Mouse (Mus musculus) kidney, embryonic 16.5 days (tissue): ENCODE measurements around the gene Ube2cbp. TPM values are rescaled to one million over a fixed set of nuclear protein-coding genes. Genes with fewer than 3 reads are reported as not detected.

Source experiments
- ATAC-seq: fragments of 200-750 bp; cut with Nextera tagmentation; 2 replicates; pipeline ENCODE4 v1.8.0; 2017; ENCODE audit warnings: moderate TSS enrichment; ENCODE audit not compliant: low FRiP score, low TSS enrichment
- H3K27ac ChIP-seq: fragments of 300-500 bp; sonication (generic); 2 replicates; pipeline ENCODE4 v1.5.1; 2014; ENCODE audit warnings: low read length
- H3K27me3 ChIP-seq: fragments of 300-500 bp; sonication (generic); 2 replicates; pipeline ENCODE4 v1.6.1; 2014; ENCODE audit warnings: low read length, control low read depth, mixed read lengths; ENCODE audit not compliant: insufficient read depth
- H3K36me3 ChIP-seq: fragments of 300-500 bp; sonication (generic); 2 replicates; pipeline ENCODE4 v1.6.1; 2014; ENCODE audit warnings: low read length, control low read depth, mixed read lengths; ENCODE audit not compliant: insufficient read depth
- H3K4me1 ChIP-seq: fragments of 300-500 bp; sonication (generic); 2 replicates; pipeline ENCODE4 v1.6.1; 2014; ENCODE audit warnings: low read length, control low read depth, mixed read lengths; ENCODE audit not compliant: insufficient read depth
- H3K4me2 ChIP-seq: fragments of 300-500 bp; sonication (generic); replicated peaks from 2 replicates; pipeline ENCODE4 v1.6.1; 2014; ENCODE audit warnings: low read depth, low read length
- H3K4me3 ChIP-seq: fragments of 300-500 bp; sonication (generic); 2 replicates; pipeline ENCODE4 v1.5.1; 2014; ENCODE audit warnings: mild to moderate bottlenecking, low read length
- H3K9ac ChIP-seq: fragments of 300-500 bp; sonication (generic); replicated peaks from 2 replicates; pipeline ENCODE4 v1.6.1; 2014; ENCODE audit warnings: low read length
- H3K9me3 ChIP-seq: fragments of 300-500 bp; sonication (generic); 2 replicates; pipeline ENCODE4 v1.6.1; 2016; ENCODE audit warnings: low read length, control low read depth
- WGBS: fragments of 180-500 bp; shearing (Covaris S2); extraction: QIAGEN DNeasy Blood & Tissue Kit; methylation state at CpG from one replicate; pipeline ENCODE4 v1.1.7; 2014; 5-methylcytosine and 5-hydroxymethylcytosine counted together
- polyA plus RNA-seq: library from polyadenylated mRNA; unstranded; fragments of >200 nt; fragmentation: Nextera tagmentation; extraction: Ambion mirVana; gene quantifications from 2 replicates; pipeline ENCODE4 v1.2.1, GENCODE M21; 2015

Gene Ube2cbp
- polyA plus RNA-seq: 8.4 and 8.8 TPM in 2 replicates

GRCm38 (mm10) chr9:86464151-86465105, at the start of gene Ube2cbp:
Gene Ube2cbp (minus strand): TSS chr9:86464950.
- peak within 1 kb of the TSS; percentile 93 for H3K9ac ChIP-seq
- ATAC-seq: peak; percentile 90
- peaks cover 9% of the 10 kb centered on the region for H3K4me1 ChIP-seq
- peak within 1 kb of the TSS; percentile 87 for H3K4me3 ChIP-seq
- H3K36me3 ChIP-seq: no peaks in the 10 kb centered on the region
- 2% methylated on average over 63 of the region's 70 CpGs for WGBS
- H3K9me3 ChIP-seq: no peaks in the 10 kb centered on the region
- H3K4me2 ChIP-seq: peak within 1 kb of the TSS; percentile 70
- H3K27me3 ChIP-seq: no peaks in the 10 kb centered on the region
- H3K27ac ChIP-seq: peak within 1 kb of the TSS; percentile 71; the same call in 1 of the 2 replicates

- ATAC-seq: no peak
- 88% methylated on average over 3 of the region's 3 CpGs for WGBS
- Histone ChIP-seq H3K4me2 (no peak overlapping the region), H3K9me3 (no peaks in the 10 kb centered on the region), H3K27me3 (no peaks in the 10 kb centered on the region), H3K4me1 (no peaks in the 10 kb centered on the region), H3K9ac (no peak overlapping the region), H3K27ac (no peak overlapping the region), H3K4me3 (no peak overlapping the region), H3K36me3 (peaks cover 26% of the 10 kb centered on the region)
Measured at GRCm38 (mm10) chr9:86514390-86514789, 49.6 kb upstream of the Ube2cbp start.

- Histone ChIP-seq H3K4me2 (no peak overlapping the region), H3K4me1 (no peaks in the 10 kb centered on the region), H3K9ac (no peak overlapping the region), H3K27ac (no peak overlapping the region), H3K4me3 (no peak overlapping the region), H3K27me3 (no peaks in the 10 kb centered on the region), H3K9me3 (no peaks in the 10 kb centered on the region), H3K36me3 (peaks cover 22% of the 10 kb centered on the region)
- no peak for ATAC-seq
- whole genome bisulfite sequencing: 87% methylated on average over 5 of the region's 5 CpGs
Measured at GRCm38 (mm10) chr9:86513733-86514132, 49.0 kb upstream of the Ube2cbp start.

GRCm38 (mm10) chr9:86507437-86507836, 42.7 kb upstream of the Ube2cbp start:
- no peaks in the 10 kb centered on the region for H3K27me3 ChIP-seq
- no peak overlapping the region for H3K27ac ChIP-seq
- H3K9me3 ChIP-seq: no peaks in the 10 kb centered on the region
- H3K36me3 ChIP-seq: peaks cover 6% of the 10 kb centered on the region
- H3K4me3 ChIP-seq: no peak overlapping the region
- no peak overlapping the region for H3K9ac ChIP-seq
- ATAC-seq: no peak
- WGBS: 90% methylated on average over 4 of the region's 4 CpGs
- no peaks in the 10 kb centered on the region for H3K4me1 ChIP-seq
- no peak overlapping the region for H3K4me2 ChIP-seq

- H3K4me1 ChIP-seq: no peaks in the 10 kb centered on the region
- H3K36me3 ChIP-seq: peaks cover 12% of the 10 kb centered on the region; the same call in 1 of the 2 replicates
- no peak overlapping the region for H3K27ac ChIP-seq
- WGBS: 94% methylated on average over 3 of the region's 3 CpGs
- ATAC-seq: no peak
- no peak overlapping the region for H3K9ac ChIP-seq
- H3K9me3 ChIP-seq: no peaks in the 10 kb centered on the region
- no peak overlapping the region for H3K4me2 ChIP-seq
- H3K4me3 ChIP-seq: no peak overlapping the region
- no peaks in the 10 kb centered on the region for H3K27me3 ChIP-seq
Measured at GRCm38 (mm10) chr9:86499083-86499482, 34.3 kb upstream of the Ube2cbp start.

GRCm38 (mm10) chr9:86496261-86496660, 31.5 kb upstream of the Ube2cbp start:
- WGBS: 96% methylated on average over 4 of the region's 4 CpGs
- Histone ChIP-seq H3K27ac (no peak overlapping the region), H3K9me3 (no peaks in the 10 kb centered on the region), H3K9ac (no peak overlapping the region), H3K4me2 (no peak overlapping the region), H3K4me3 (no peak overlapping the region), H3K36me3 (peaks cover 12% of the 10 kb centered on the region; the same call in 1 of the 2 replicates), H3K27me3 (no peaks in the 10 kb centered on the region), H3K4me1 (no peaks in the 10 kb centered on the region)
- no peak for ATAC-seq

- WGBS: 97% methylated on average over 2 of the region's 2 CpGs
- H3K4me1 ChIP-seq: no peaks in the 10 kb centered on the region
Measured at GRCm38 (mm10) chr9:86491740-86492139, 27.0 kb upstream of the Ube2cbp start.

GRCm38 (mm10) chr9:86482236-86482635, 17.5 kb upstream of the Ube2cbp start:
- no peaks in the 10 kb centered on the region for H3K4me1 ChIP-seq
- H3K4me3 ChIP-seq: no peak overlapping the region
- no peaks in the 10 kb centered on the region for H3K27me3 ChIP-seq
- H3K4me2 ChIP-seq: no peak overlapping the region
- no peaks in the 10 kb centered on the region for H3K9me3 ChIP-seq
- no peak for ATAC-seq
- no peaks in the 10 kb centered on the region for H3K36me3 ChIP-seq
- no peak overlapping the region for H3K9ac ChIP-seq
- H3K27ac ChIP-seq: no peak overlapping the region
- 79% methylated on average over 1 of the region's 1 CpGs for WGBS

More at GRCm38 (mm10) chr9:86491740-86492139, 27.0 kb upstream of the Ube2cbp start:
- Histone ChIP-seq H3K9ac (no peak overlapping the region), H3K27me3 (no peaks in the 10 kb centered on the region), H3K9me3 (no peaks in the 10 kb centered on the region), H3K4me2 (no peak overlapping the region), H3K27ac (no peak overlapping the region), H3K36me3 (peaks cover 9% of the 10 kb centered on the region; the same call in 1 of the 2 replicates), H3K4me3 (no peak overlapping the region)
- ATAC-seq: no peak

- Histone ChIP-seq H3K4me2 (no peak overlapping the region), H3K9ac (no peak overlapping the region), H3K4me3 (no peak overlapping the region), H3K4me1 (no peaks in the 10 kb centered on the region), H3K36me3 (no peaks in the 10 kb centered on the region), H3K27me3 (no peaks in the 10 kb centered on the region), H3K27ac (no peak overlapping the region), H3K9me3 (no peaks in the 10 kb centered on the region)
- no peak for ATAC-seq
- 74% methylated on average over 5 of the region's 5 CpGs for WGBS
Measured at GRCm38 (mm10) chr9:86478414-86479093, 13.8 kb upstream of the Ube2cbp start.
